Mouse (Mus musculus) cerebellum, adult 2 months (tissue): ENCODE measurements around the gene Hmcn2.

Source experiments
- CTCF ChIP-seq: fragments of 200-500 bp; IDR thresholded peaks from 2 replicates; pipeline ENCODE4 v1.5.1; 2011; ENCODE audit warnings: low read depth, mild to moderate bottlenecking, control low read depth, low read length, moderate library complexity, borderline replicate concordance; ENCODE audit not compliant: insufficient read depth
- POLR2A ChIP-seq: fragments of 200-500 bp; IDR thresholded peaks from 2 replicates; pipeline ENCODE4 v1.6.1; 2011; ENCODE audit warnings: low read length, control low read depth, borderline replicate concordance; ENCODE audit not compliant: insufficient read depth

DNA sequence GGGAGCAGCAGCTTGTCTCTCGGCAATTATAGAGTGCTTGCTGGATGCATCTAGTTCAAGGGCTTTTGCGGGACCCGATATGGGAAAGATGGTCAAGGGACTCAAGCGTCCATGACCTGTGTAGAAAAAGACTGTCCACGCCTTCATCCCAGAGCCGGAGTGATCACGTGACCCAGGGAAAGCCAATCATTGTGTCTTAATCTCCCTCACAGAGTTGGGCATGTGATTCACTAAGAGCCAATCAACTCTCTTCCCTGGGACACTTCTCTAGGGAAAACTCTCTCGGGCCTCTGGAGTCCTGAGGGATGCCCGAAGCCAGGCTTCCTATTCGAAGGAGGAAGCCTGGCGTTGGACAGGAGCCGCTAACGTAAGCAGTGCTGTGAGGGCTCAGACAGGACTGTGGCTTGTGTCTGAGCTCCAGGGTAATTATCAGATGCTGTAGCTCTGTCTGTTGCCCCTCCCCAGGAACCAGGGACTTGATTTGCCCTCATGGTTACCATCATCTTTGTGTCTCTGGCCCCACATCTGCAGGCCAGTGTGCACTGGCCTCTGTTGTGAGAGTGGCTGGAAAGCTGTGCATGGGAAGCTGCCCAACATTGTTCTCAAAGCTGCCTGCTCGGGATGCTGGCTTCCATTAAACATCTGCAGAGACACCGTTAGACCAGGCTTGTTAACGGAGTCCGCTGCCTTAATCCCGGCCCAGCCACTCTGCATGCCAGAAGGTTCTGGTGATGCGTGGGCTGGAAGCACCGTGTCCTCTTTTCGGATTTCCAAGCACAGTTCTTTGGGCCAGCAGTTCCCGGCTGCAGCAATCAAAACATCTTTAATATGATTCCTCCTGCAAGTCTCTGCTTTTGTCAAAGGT lies 9.2 kb upstream of the Hmcn2 start:
- TF ChIP-seq CTCF: no peak
- no peak for TF ChIP-seq POLR2A
